Mouse (Mus musculus): ENCODE measurements around the gene Galp.
"Not testable (repeated sequence)": the region's sequence is repeated elsewhere in the genome, so short reads cannot be mapped to it uniquely, and the experiment has no call there.

Gene Galp

DNA sequence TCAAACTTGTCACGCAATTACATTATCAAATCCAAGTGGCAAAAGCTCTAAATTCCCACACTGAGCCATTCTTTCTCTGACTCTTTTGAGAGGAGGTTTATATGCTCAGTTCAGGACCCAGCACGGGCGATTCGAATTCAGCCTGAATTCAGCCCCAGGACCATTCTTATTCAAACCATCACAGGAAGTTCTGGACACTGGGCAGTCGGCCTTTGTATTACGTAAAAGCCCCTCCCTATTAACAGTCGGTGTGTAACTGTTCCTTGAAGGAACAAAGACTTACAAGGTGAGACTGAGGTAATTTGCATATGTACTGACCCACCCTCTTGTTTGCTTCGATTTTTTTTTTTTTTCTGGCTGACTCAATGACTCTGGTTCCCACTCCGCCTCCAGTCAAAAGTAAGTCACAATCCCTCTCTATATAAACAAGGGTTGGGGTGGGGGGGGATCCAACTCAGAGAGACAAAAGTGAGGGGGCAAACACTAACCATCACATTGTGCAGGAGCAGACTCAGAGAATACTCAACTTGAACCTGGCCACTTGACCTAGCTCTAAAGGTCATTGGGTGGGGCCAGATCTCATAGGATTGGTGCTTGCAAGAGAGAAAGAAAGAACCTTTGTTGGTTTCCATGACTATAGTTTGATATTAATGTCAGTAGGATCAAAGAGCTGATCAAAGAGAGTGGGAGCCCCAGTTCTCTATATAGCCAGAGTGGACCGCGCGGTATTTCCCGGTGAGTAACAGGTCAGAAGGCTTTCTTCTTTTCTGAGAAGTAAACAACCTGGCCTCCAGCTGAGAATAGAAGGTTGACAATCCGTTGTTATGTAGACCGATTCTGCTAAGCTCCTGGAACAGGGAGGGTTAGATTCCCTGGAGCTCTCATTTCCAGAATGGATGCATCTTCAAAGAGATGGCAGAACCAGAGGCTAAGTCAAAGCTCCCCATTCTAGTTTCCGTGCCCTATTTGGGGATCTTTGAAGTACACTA, 61.6 kb downstream of the Galp start:
- no peak for DNase-seq

- DNase-seq: not testable (repeated sequence)
These were observed 63.1 kb downstream of the Galp start for GRCm38 (mm10) chr7:6260004-6260403.

- DNase-seq: no peak
These were observed 65.2 kb downstream of the Galp start for GRCm38 (mm10) chr7:6262120-6262519.

DNA sequence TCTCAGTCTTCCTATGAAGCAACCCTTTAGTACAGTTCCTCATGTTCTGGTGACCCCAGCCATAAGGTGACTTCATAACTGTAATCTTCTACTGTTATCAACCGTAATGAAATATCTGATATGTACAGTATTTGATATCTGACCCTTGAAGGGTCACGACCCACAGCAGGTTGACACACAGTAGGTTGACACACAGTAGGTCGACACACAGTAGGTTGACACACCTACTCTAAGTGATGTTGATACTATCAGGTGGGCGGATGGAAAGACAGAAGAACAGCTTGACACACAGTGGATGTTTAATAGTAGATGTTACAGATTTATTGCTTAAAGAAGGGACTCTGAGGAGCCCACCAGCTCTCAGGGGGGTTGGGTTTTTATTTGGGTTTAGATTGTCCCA, 66.1 kb downstream of the Galp start:
- DNase-seq: no peak

DNA sequence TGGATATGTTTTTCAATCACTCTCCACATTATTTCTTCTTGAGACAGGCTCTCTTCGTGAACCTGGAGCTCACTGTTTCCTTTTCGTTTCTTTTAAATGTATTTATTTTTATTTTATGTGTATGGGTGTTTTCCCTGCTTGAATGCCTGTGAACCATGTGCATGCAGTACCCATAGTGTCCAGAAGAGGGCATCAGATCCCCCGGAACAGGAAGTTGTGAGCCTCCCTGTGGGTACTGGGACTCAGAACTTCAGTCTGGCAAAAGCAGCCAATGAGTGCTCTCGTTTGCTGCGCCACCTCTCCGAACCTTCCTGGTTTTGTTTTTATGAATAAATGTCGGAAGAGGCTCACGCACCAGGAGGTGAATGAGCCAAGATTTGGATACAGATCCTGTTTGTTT, 68.8 kb downstream of the Galp start:
- DNase-seq: peak in 1 of 2 experiments; percentile 44
